Mouse (Mus musculus): ENCODE data around the gene Wfikkn1. TPM values are rescaled to one million over a fixed set of nuclear protein-coding genes. Genes with fewer than 3 reads are reported as not detected.

Wfikkn1 gene
- total and polyA plus RNA-seq, 3 experiments = 0.52 to 2.5 (median 2.1) TPM

GRCm38 (mm10) chr17:25868601-25869191 lies 12.0 kb downstream of the Wfikkn1 start, which contains the start of gene Mcrip2:
Gene Mcrip2, minus strand, starts transcription at chr17:25868764.
- DNase-seq = peak; percentile 95

- DNase-seq = peak; percentile 92
Observed at GRCm38 (mm10) chr17:25867836-25868600, 12.6 kb downstream of the Wfikkn1 start.

GRCm38 (mm10) chr17:25867509-25867835 lies 13.2 kb downstream of the Wfikkn1 start:
- no peak for DNase-seq

- peak; percentile 47 for DNase-seq
Observed at GRCm38 (mm10) chr17:25866172-25866571, 14.5 kb downstream of the Wfikkn1 start.

GRCm38 (mm10) chr17:25865288-25865687 lies 15.4 kb downstream of the Wfikkn1 start:
- DNase-seq = no peak

GRCm38 (mm10) chr17:25864311-25864710 lies 16.3 kb downstream of the Wfikkn1 start:
- peak; percentile 64 for DNase-seq

- DNase-seq = no peak
Observed at GRCm38 (mm10) chr17:25863681-25864080, 17.0 kb downstream of the Wfikkn1 start.

GRCm38 (mm10) chr17:25861704-25862612 lies 18.7 kb downstream of the Wfikkn1 start:
- no peak for DNase-seq

- DNase-seq = peak; percentile 95
Observed at GRCm38 (mm10) chr17:25860832-25861703, 19.6 kb downstream of the Wfikkn1 start, which contains the start of gene Wdr90. Gene Wdr90, minus strand, starts transcription at chr17:25861501.

- DNase-seq = no peak
Observed at GRCm38 (mm10) chr17:25860229-25860628, 20.4 kb downstream of the Wfikkn1 start.

- DNase-seq = peak; percentile 97
Observed at GRCm38 (mm10) chr17:25844396-25844901, 36.2 kb downstream of the Wfikkn1 start, which contains the start of gene Rhot2. Gene Rhot2, minus strand, starts transcription at chr17:25844851.

GRCm38 (mm10) chr17:25843636-25844395 lies 36.8 kb downstream of the Wfikkn1 start:
- DNase-seq = peak; percentile 55

GRCm38 (mm10) chr17:25843122-25843521 lies 37.5 kb downstream of the Wfikkn1 start:
- DNase-seq = no peak

GRCm38 (mm10) chr17:25842509-25842908 lies 38.1 kb downstream of the Wfikkn1 start:
- no peak for DNase-seq

GRCm38 (mm10) chr17:25841117-25841880 lies 39.4 kb downstream of the Wfikkn1 start, which contains the start of gene Gm20683:
Gene Gm20683, minus strand, starts transcription at chr17:25841763.
- no peak for DNase-seq

- no peak for DNase-seq
Observed at GRCm38 (mm10) chr17:25840519-25840918, 40.1 kb downstream of the Wfikkn1 start.

- no peak for DNase-seq
Observed at GRCm38 (mm10) chr17:25839455-25840235, 41.0 kb downstream of the Wfikkn1 start.

GRCm38 (mm10) chr17:25838904-25839303 lies 41.8 kb downstream of the Wfikkn1 start:
- DNase-seq = no peak

- DNase-seq = no peak
Observed at GRCm38 (mm10) chr17:25837533-25837932, 43.1 kb downstream of the Wfikkn1 start.
